ENCODE assay signal across 22 mouse cellular contexts in genomic region chr9:27464006-27464405, GRCm38 (mm10).
"Had no signal": no experiment of that assay in that cellular context is flagged by ENCODE, and none has a peak within 500 bp of the region (broad histone marks: within the 10 kb centered on the region; RNA-seq: fewer than 3 reads in every experiment).

No protein-coding gene starts in this region.

- ATAC-seq: hindbrain, embryonic 16.5 days; hindbrain, postnatal 0 days; inflammation-experienced regulatory T-cells, adult 6 months; intestine, embryonic 15.5 days; intestine, embryonic 16.5 days; intestine, postnatal 0 days had no signal

- DNase-seq: heart, postnatal 10 days; heart, postnatal 14 days; heart, postnatal 36 days; heart, postnatal 4 days; kidney, adult 11 months; kidney, adult 18-20 months; kidney, adult 2 months; kidney, adult 8-10 months; kidney, adult 9 months; kidney, postnatal 10 days; kidney, postnatal 14 days; kidney, postnatal 25 days; kidney, postnatal 36 days; kidney, postnatal 4 days; layer of hippocampus, adult 9-11 months; layer of hippocampus, postnatal 36 days had no signal
